Mouse (Mus musculus) urinary bladder, postnatal 4 days (tissue): ENCODE data around the gene Clip4.
A peak's percentile ranks its signal among the peaks of the same experiment; 100 is the strongest.
"Not testable (repeated sequence)": the region's sequence is repeated elsewhere in the genome, so short reads cannot be mapped to it uniquely, and the experiment has no call there.

Experiments
- DNase-seq, 2 experiments: peaks; one replicate each; pipeline ENCODE4 v3.0.0; 2021 to 2022; ENCODE audit warnings: low spot score in 2 of 2

Clip4 gene

DNA sequence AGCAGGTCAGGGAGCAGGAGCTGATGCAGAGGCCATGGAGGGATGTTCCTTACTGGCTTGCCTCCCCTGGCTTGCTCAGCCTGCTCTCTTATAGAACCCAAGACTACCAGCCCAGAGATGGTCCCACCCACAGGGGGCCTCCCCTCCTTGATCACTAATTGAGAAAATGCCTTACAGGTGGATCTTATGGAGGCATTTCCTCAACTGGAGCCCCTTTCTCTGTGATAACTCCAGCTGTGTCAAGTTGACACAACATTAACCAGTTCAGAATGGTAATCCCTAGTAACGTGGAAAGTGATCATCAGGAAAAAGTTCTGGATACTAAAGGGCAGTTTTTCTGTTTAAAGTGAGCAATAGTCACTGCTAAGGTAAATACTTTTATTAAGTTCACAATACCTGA lies at the start of gene Clip4:
Gene Clip4, plus strand, starts transcription at position 301 of the 400 bp plus-strand sequence.
- not testable (repeated sequence) for DNase-seq

DNA sequence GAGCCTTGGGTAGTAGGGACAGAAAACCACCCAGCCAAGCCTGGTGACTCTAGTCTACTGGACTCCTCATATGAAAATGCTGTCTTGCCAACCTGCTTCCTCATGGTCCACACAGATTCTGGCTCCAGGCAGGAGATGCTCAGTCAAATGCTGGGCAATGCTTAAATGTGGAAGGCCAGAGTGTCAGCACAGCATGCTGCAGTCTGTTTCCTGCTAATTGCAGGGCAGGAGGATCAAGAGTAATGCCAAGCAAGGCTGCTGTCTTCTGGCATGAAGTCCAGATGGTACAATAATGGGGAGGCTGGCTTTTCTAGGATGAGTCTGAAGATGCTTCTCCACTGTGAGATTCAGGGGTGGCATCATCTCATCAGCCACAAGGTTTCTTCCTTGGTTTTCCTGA lies 47.8 kb upstream of the Clip4 start:
- no peak for DNase-seq

DNA sequence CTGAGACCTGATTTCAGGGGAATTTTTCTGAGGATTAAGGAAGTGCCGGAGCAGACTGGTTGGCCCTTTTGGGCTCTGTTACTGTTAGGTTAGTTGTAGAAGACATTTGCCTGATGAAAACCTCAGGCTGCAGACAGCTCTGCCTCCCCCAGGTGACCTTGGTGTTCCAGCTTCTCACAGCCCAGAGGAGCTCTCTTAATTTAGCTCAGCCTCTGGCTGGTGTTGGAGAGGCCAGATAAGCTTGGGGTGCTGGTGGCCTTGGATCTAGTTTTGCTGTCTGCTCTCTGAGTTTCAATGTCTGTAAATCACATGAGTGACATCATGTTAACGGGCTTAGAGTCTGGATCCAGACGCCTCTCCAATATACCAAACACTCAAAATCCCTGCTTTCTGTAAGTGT lies 47.3 kb upstream of the Clip4 start:
- peak in 1 of 2 experiments; percentile 23 for DNase-seq

DNA sequence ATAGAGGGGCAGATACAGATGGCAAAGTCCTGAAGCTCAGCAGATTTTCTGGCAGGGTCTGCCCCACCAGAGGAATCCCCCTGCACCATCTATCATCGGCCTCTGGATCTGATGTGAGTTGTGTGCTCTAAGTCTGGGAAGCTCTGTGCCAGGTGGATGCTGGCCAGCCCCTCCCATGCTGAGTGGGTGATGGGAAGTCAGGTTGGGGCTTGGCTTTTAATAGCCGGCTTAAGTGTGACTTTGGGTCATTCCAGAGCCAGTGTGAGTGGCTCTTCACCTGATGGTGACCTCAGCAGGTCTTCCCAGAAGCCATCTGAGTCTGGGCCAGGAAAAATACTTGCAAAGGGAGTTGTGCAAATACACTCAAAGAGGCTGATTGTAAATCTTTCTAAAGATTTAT lies 37.6 kb upstream of the Clip4 start:
- peak in 1 of 2 experiments; percentile 29 for DNase-seq

DNA sequence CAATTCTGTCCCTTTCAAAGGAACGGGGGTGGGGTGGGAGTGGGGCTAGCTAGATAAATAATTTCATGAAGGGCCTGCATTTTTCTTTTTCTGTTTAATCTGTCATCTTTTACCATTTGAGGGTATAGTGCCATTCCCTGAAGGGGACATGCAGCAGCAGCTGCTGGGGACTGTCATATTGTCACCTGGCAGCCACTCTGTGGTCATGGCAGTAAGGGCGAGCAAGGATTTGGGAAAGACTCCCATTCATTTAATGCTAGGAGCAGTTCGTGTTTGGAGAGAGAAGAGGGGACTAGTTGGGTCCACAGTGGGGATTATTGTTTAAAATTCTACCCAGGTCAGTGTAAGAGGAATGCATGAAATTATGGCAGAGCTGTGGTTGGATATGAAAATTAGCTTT lies 31.8 kb upstream of the Clip4 start:
- no peak for DNase-seq

DNA sequence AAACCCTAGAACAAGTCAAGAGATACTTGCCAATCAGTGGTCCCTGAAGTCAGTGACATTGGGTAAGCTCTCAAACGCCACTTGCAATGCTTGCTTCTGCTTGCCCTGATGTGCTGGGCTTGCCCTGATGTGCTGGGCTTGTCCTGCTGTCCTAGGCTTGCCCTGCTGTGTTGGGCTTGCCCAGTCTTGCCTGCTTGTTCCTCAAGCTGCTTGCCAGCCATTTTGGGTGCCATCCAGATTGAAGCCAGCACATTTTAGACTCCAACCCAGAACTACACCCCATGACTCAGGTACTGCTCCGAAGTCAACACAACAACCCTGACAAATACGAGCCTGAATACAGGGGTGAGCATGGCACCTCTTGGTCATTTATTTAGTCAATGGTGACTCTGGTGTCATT lies 26.1 kb upstream of the Clip4 start:
- DNase-seq, result no peak

DNA sequence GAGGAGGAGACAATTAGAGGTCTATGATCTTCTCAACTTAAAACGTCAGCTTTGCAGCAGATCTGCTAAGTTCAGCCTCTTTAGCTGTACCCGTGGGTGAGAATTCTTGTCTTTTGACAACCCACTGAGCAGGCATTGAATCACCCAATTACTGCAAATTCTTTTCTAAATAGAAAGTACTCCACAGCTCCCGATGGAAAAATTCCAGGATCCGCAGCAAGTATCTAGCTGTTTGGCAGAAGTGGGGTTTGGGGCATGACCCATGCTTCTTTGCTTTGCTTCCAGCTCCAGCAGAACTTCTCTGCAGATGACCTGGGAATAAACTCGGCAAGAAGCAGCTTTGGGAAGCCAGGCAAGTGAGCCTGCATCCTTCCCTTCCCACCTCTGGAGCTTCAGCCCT lies 25.3 kb upstream of the Clip4 start:
- no peak for DNase-seq

DNA sequence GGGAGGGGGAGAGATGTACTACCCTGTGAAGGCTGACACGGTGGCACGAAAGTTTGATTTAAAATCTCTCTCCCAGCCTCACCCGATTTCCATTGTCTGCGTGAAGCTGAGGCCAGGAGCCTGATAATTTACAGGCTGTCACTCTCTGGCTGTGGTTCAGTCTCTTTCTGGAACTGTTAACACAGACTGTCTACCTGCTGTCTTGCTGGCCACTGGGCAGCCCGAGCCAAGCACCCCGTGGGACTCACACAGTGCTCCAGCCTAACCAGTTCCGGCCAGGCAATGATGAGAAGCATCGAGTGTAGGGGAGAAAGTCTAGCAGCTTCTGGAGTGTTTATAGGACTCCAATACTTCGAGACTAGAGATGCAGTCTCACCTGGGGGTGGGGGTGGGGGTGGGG lies 22.2 kb upstream of the Clip4 start:
- DNase-seq, result no peak

DNA sequence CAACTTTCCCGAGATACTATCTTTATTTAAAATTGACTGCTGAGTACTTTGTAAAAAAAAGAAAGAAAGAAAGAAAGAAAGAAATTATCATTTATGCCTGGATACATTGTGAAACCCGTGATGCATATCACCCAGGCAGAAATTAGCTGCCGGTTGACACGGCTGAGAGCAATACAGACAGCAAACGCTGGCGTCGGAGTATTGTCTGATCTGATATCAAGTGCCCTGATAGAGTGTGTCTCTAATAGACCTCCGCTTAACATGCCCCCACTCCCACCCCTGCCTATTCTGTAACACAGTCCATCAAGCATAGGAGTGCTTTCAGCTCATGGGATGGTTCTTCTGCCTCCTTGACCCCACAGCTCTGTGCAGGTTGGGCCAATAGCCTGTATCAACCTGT lies 20.7 kb upstream of the Clip4 start:
- no peak for DNase-seq

DNA sequence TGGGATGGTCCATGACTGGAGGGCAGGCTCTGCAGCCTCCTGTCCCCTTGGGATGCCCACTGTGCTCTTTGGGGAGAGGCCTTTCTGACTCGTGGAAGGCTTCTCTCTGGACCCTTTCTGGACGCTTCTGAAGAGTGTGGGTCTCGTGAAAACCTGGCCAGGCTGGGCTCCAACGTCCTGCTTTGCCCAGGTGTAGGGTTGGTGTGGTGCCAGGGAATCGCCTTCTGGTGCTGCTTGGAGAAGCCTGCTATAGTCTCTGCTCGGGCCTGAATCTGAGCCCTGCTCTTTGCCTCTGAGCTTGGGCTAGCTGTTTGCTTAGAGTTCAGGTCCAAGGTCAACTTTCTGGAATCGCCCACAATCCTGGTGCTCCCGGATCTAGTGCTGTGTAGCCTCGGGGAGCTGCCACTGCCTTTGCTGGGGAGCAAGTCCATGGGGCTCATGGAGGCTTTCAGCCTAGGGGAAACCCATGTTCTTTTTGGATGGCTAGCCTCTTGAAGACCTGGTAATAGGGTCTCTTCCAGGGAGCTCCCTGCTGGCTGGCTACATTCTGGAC lies 18.6 kb upstream of the Clip4 start:
- no peak for DNase-seq

DNA sequence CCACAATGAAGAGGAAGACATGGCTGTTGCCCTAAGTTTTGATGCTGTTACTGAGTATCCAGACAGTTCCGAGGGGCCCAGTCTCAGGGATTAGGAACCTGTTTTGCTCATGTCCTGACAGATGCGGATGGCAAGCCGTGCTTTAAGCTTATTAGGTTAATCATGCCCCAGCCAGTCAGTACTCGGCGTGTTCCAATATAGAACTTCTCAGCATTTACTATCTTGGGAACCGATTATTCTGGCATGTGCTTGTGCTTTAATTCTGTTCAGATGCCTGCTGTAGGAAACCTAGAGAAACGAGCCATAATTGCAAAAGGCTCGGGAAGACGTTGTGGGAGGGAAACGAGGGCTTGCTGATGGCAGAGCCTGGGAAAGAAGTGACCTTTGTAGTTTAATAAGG lies 15.4 kb upstream of the Clip4 start, which contains the start of gene Pcare:
Gene Pcare, minus strand, starts transcription at position 64 of the 400 bp plus-strand sequence.
- no peak for DNase-seq

DNA sequence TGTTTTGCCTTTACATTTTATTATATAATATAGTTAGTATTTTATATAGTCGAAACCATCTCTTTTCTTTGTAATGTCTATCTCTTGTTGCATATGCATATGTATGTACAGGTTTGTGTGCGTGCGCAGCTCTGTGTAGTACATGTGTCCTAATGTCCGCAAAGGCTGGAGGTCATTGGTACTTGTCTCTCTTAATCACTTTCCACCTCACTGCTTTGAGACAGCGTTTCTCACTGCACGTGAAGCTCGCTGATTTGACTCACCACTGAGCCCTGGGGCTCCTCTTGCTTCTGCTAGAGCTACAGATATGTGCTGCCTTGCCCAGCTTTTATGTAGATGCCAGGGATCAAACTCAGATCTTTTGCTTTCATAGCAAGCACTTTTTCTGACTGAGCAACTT lies 7.7 kb upstream of the Clip4 start:
- no peak for DNase-seq

DNA sequence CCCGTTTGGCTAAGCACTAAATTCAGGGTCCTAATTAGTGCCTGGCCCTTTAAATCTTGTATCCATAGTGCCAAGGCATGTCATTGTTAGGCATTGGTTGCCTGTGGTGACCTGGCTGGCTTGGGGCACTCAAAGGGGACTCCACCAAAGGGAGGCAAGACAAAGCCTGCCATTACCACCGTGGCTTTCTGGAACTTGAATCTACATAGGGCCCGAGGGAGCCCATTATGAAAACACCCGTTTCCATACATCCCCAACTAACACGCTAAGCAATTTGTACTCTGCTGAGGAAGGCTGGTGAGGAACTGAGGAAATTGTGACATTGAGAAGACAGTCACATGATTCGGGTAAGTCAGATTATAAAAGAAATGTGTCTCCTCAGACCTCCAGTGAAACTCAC lies 1.3 kb downstream of the Clip4 start:
- no peak for DNase-seq

DNA sequence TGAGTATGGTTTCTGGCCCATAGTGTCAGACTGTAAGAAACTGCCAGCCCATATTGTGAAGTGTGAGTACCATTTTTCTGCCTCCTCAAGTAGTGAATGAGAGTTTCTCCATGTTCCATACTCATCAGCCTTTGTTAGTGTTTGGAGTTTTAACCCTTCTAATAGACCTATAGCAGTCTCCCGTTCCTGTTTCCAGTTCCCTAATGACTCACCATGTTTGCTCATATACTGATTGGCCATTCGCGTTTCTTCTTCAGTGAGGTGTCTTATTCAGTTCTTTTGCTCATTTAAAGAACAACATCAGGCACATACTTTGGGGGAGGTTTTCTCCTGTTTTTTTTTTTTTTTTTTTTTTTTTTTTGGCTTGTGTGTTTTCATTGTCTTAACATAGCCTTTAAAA lies 2.4 kb downstream of the Clip4 start:
- no peak for DNase-seq

DNA sequence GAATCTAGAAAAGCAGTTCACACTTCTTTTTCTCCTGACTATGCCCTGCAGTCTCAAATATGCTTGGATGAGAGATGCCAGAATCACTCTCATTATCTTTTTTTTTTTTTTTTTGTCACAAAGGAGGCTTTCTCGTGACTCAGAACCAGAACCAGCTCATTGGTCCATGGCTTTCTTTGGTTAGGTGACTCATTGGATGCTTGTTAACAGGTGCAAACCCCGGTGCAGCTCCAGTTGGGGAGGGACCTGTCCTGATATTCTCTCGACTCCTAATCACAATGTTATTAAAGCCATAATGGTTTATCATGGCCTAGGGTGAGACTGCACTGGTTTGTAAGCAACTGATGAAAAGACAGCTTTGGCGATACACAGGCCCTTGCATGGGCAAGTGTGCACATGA lies 5.9 kb downstream of the Clip4 start:
- no peak for DNase-seq

DNA sequence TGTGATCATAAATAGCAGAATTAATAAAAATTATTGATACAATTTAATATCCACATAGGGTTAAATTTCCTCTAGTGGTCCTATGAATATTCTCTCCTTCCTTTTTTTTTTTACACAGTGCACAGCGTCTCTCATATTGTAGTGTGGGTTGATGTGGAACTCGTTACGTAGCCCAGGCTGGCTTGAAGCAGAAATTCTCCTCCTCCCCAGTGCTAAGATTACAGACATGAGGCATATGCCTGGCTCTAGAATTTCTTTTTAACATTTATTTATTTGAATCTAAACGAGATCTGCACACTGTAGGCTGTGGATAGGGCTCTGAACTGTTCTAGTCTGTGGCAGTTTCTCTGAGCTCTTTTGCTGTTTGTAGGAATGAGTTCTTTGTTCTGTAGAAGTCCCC lies 7.0 kb downstream of the Clip4 start:
- no peak for DNase-seq

DNA sequence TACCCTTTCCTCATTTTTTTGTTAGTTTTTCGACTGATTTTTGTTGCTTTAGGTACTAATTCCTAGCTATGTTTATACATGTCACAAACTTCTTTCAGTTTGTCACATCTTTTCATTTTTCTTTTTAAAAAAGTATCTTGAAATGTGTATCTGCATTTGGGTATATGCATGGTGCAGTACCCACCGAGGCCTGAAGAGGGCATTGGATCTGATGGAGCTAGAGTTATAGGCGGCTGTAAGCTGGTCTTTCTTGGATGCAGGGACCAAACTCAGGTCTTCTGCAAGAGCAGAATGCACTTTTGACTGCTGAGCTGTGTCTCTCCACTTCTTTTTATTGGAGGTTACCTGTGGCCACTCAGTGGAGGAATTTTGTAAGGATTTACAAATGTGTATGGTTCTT lies 10.4 kb downstream of the Clip4 start:
- no peak for DNase-seq

DNA sequence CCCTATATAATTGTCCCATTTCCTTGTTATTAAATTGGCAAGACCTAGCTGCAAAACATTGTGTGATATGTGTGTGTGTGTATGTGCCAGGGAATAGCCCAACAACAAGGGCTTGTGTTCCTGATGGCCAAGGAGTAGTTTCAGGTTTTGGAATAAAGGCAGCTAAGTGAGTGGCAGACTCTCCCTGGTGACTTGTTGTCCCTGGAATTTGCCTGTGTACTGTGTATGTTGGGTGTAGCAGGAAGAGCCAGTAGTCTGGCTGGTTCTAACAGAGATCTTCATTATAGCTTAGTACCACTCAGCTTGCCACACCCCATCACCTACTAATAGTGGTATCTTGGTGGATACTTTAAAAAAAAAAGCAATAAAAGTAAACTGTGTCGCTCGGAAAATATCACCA lies 12.2 kb downstream of the Clip4 start:
- no peak for DNase-seq

DNA sequence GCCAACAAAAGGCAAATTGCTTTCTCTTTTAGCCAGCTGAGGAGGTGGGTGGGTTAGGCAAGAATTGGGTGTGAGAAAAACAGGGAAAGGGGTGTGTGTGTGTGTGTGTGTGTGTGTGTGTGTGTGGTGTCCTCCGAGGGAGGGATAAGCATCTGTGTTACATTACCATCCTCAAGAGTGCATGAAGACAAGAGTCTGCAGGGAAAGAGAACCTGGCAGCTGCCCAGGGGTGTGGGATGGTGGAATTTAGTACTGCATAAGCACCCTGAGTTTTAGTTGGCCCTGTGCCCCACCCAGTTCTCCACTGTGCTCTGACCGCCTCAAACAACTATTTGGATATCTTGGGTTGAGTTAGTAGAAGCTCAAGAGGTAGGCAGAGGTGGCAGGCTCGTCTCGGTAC lies 12.7 kb downstream of the Clip4 start:
- DNase-seq, result no peak

DNA sequence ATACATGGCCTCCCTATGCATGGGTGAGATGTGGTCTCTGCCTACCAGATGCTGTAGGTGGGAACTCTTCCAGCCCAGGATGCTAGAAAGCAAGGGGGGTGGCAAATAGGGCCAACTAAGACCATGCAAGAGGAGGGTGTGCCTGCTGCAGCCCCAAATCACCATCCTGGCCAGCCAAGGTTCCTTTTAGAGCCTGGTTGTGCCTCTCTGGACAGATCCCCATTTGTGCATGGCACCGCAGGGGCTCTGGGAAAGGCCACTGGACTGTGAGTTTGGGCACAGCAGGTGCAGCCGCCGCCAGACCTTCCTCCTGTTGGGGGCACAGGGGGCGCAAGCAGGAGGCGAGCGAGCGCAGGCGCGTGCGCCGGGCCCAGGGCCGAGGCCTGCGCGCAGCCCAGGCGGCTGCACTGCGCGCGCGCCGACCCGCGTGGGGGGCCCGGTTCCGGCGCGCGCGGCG lies 14.0 kb downstream of the Clip4 start:
- no peak for DNase-seq

DNA sequence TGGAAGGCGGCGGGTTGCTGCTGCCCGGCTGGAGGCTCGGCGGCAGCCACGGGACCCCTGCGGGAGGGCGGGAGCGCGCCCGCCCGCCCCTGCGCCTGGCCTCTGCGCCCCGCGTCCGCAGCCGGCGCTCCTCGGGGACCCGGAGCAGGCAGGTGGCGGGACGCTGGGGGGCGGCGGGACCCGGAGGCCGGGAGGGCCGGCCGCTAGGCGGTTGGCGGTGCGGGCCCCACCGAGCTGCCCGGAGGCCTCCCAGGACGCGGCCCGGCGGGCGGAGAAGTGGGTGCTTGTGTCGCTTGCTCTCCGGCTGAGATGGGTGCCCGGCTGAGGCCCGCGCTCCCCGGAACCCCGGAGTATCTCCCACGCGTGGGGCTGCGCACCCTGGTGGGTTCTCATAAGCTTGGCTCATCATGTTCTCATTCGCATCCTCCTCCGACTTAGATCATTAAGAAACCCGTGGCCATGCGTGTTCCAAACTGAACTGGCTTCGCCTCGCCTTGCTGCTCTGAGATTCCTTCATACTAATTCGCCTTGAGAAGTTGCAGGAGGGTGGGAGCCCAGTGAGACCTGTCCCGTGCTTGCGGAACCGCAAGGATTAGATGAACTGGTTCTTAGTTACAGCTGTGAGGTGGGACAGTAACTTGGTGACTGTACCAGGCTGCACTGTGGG lies 14.6 kb downstream of the Clip4 start:
- DNase-seq, result no peak

DNA sequence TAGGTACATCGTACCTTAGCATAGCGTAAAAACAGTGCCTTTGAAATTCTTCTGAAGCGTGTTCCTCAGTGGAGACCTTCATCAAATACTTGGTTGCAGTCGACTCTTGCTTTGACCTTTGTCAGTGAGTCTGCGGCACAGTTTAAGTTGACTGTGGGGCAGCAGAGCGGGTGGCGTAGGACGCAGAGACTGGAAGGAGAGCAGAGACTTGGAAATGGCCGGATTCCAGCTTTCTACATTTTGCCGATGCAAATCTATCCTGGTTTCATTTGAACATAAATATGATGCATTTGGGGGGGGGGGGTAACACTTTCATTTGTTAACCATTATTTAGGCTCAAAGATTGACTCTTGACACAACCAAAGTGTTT lies 15.1 kb downstream of the Clip4 start:
- DNase-seq, result no peak

DNA sequence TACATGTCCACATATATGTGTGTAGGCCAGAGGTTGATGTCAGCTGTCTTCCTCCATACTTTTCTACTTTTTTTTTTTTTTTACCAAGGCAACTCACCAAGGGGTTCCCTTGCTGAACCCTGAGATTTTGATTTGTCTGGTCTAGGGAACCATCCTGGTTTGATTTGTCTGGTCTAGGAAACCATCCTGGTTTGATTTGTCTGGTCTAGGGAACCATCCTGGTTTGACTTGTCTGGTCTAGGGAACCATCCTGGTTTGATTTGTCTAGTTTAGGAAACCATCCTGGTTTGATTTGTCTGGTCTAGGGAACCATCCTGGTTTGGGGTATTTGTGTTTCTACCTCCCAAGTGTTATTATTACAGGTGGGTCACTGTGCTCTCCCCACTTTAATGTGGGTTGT lies 18.2 kb downstream of the Clip4 start:
- DNase-seq, result no peak

DNA sequence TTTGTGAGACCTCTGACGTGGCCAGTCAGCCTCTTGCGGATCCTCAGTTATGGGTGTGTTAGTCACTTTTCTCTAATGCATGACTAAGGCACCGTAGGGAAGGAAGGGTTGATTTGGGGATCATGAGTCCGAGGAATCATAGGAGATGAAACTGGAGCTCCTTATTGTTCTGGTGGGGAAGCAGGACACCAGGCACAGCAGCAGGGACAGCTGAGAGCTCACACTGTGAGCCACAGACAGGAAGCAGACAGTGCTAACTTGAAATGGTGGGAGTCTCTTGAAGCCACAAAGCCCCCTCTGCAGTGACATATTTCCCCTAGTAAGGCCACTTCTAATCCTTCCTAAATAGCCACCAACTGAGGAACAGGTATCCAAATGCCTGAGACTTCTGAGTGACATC lies 22.8 kb downstream of the Clip4 start:
- no peak for DNase-seq
